Mouse (Mus musculus) lung, adult 2 months (tissue): ENCODE data around the gene Wdr35.

ENCODE experiments used
- CTCF ChIP-seq: fragments of 200-500 bp; IDR thresholded peaks from 2 replicates; pipeline ENCODE4 v1.5.1; 2011; ENCODE audit warnings: mild to moderate bottlenecking, low read length, control low read depth; ENCODE audit not compliant: insufficient read depth
- POLR2A ChIP-seq: fragments of 200-500 bp; IDR thresholded peaks from 2 replicates; pipeline ENCODE4 v1.6.1; 2011; ENCODE audit warnings: low read depth, mild to moderate bottlenecking, control low read depth, low read length, borderline replicate concordance; ENCODE audit errors: extremely low read depth

GRCm38 (mm10) chr12:9054012-9054411, 80.3 kb downstream of the Wdr35 start:
- no peak for TF ChIP-seq CTCF
- no peak for TF ChIP-seq POLR2A
